Mouse (Mus musculus) right cerebral cortex, postnatal 10 days (tissue): ENCODE results near the gene Krtap4-13.
"Not testable (repeated sequence)": the region's sequence is repeated elsewhere in the genome, so short reads cannot be mapped to it uniquely, and the experiment has no call there.

ENCODE experiments used
- DNase-seq, 2 experiments: peaks; one replicate each; pipeline ENCODE4 v3.0.0; 2021; ENCODE audit warnings: low spot score in 2 of 2

Gene Krtap4-13

DNA sequence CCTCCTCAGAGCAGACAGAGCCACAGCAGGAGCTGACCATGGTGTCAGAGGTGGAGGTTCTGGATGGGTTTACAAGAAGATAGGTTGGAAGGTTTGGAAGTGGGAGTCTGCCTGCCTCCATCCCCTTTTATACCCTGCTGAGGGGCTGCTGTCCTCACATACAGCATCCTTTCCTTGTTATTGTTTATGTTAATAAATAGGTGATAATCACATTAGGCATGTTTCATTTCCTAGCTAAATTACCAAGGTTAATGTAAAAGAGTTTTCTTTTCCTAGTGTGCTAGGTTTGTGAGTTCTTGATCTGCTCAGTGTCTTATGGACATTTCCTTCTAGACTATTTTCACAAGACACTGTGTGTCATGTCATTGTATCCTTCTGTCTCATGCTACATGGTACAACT lies at the start of gene Krtap4-13:
Krtap4-13 (minus strand) TSS at position 101 of the 400 bp plus-strand sequence.
- DNase-seq, result not testable (repeated sequence)

DNA sequence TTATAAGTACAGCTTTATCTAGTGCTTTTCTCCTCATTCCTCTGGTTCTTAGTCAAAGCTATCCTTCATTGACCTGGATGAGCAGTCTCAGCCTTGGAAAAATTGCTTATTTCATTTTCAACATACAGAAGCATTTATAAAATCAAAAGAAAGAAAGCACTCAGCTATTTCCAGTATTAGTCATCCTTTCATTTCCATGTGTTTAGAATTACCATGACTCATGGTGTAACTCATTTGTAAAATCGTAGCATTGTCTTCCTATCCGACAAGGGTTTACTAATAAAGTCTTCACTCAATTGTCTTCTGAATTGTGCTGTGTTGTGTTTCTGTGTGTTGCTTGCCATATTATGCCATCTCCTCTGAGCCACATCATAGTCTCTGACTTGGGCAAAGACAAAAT lies 49.1 kb upstream of the Krtap4-13 start:
- DNase-seq, result no peak

DNA sequence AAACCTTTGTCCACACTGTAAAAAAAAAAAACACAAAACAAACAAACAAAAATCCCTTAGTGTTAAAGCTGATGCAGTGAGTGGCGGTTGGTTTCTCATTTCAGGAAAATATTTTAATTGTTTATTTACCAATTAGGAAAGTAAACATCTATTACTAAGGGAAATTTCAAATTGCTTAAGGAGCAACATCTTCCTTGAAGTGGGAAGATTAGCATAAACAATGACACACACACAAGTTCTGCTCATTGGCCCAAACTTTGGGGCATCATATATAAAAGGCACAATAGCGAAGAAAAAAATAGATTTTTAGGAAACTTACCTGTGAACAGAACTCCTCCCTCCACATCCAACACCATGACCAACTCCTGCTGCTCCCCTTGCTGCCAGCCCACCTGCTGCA lies 47.9 kb upstream of the Krtap4-13 start, which contains the start of gene Gm11568:
Gm11568 (plus strand) TSS at position 301 of the 400 bp plus-strand sequence.
- no peak for DNase-seq

DNA sequence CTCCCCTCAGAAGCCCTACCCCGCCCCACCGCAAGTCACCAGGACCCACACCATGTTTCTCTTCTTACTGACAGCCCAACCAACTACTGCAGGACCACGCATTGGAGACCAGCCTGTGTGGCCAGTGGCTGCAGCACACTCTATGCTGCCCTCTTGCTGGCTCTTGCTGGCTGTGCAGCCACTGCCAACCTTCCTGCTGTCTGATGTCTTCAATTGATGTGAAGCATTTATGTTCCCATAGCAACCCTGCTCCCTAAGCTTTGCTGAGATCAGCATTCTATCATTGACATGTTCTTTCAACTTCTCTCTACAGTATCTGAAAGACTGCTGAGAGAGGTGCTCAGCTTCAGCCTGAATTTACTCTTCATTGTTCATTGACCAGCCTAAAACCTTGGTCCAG lies 44.4 kb upstream of the Krtap4-13 start:
- DNase-seq, result peak in 1 of 2 experiments; percentile 30

DNA sequence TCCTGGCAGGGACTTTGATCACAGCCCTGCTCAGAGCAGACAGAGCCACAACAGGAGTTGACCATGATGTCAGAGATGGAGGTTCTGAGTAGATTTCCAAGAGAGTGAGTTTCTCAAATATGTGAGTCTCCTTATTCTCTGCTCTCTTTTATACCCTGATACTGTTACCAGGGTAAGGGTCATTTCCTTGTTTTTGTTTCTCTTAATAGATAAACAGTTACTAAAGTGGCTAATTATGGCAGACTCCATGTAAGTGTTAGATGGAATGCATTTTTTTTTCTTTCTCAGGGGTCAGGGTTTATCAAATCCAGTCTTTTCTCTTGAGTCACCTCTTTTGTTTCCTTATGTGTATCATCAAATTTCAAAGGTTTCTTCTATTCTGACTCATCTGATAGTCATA lies 41.8 kb upstream of the Krtap4-13 start, which contains the start of gene Krtap4-16:
Krtap4-16 (minus strand) TSS at position 101 of the 400 bp plus-strand sequence.
- DNase-seq, result no peak

DNA sequence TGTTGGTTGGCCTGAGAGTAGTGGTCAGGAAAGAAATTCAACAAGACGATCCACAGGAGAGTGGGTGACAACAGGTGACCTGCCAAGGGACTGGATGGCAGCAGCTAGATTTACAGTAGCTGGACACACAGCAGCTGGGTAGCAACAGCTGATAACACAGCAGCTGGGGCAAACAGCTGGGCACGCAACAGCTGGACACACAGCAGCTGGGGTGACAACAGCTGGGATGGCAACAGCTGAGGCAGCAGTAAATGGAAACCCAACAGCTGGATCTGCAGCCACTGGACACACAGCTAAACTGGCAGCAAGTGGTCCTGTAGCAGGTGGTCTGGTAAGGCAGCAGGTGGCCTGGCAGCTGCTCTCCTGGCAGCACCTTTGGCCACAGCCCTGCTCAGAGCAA lies 37.1 kb upstream of the Krtap4-13 start:
- DNase-seq, result no peak

DNA sequence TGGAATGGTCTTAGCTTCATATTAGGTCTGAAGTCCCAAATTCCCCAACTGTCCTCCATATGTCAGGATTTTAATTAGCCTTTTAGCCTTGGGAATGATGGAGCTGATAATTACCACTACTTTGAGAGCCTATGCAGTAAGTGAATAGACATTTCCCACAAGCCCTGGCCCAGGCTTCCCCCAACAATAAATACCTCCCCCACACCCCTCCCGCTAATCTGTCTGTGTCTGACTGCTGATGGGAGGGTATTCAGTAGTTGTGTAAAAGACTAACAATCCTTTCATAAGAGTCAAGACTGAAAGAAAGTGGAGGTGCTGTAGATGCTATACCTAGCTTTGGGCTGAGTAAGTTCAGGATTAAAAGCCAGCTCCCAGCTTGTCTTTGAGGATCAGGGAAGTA lies 32.5 kb upstream of the Krtap4-13 start:
- no peak for DNase-seq

DNA sequence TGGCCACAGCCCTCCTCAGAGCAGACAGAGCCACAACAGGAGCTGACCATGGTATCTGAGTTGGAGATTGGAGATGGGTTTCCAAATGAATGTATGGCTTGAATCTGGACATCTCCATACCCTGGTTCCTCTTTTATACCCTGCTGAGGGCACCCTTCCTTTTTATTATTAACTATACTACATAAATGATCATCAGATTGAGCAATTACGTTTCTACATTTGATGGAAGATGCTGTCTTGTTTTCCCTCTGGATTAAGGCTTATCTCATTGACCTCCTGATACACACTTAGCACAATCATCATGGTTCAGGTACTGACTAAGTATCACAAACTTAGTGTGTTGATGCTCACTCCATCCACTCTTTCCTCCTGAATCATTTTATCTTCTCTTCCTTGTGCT lies 28.3 kb upstream of the Krtap4-13 start, which contains the start of gene 2300003K06Rik:
2300003K06Rik (minus strand) TSS at position 101 of the 400 bp plus-strand sequence.
- no peak for DNase-seq

DNA sequence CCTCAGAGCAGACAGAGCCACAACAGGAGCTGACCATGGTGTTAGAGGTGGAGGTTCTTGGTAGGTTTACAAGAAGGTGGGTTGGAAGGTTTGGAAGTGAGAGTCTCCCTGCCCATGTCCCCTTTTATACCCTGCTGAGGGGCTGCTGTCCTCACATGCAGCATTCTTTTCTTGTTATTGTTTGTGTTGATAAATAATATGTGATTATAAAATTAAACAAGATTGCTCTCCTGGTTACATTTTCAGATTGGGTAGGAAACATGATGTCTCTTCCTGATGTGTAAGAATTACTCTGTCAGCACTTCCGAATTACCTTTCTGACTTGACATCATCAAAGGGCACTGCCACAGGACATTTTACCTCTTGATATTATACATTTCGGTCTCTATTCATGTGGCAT lies 5.9 kb upstream of the Krtap4-13 start, which contains the start of gene Gm11564:
Gm11564 (minus strand) TSS at position 101 of the 400 bp plus-strand sequence.
- DNase-seq, result not testable (repeated sequence)

DNA sequence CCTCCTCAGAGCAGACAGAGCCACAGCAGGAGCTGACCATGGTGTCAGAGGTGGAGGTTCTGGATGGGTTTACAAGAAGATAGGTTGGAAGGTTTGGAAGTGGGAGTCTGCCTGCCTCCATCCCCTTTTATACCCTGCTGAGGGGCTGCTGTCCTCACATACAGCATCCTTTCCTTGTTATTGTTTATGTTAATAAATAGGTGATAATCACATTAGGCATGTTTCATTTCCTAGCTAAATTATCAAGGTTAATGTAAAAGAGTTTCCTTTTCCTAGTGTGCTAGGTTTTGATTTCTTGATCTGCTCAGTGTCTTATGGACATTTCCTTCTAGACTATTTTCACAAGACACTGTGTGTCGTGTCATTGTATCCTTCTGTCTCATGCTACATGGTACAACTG lies 5.3 kb downstream of the Krtap4-13 start, which contains the start of gene Gm11554:
Gm11554 (minus strand) TSS at position 101 of the 400 bp plus-strand sequence.
- DNase-seq, result not testable (repeated sequence)

DNA sequence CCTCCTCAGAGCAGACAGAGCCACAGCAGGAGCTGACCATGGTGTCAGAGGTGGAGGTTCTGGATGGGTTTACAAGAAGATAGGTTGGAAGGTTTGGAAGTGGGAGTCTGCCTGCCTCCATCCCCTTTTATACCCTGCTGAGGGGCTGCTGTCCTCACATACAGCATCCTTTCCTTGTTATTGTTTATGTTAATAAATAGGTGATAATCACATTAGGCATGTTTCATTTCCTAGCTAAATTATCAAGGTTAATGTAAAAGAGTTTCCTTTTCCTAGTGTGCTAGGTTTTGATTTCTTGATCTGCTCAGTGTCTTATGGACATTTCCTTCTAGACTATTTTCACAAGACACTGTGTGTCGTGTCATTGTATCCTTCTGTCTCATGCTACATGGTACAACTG lies 10.9 kb downstream of the Krtap4-13 start, which contains the start of gene Gm11569:
Gm11569 (minus strand) TSS at position 101 of the 400 bp plus-strand sequence.
- not testable (repeated sequence) for DNase-seq

DNA sequence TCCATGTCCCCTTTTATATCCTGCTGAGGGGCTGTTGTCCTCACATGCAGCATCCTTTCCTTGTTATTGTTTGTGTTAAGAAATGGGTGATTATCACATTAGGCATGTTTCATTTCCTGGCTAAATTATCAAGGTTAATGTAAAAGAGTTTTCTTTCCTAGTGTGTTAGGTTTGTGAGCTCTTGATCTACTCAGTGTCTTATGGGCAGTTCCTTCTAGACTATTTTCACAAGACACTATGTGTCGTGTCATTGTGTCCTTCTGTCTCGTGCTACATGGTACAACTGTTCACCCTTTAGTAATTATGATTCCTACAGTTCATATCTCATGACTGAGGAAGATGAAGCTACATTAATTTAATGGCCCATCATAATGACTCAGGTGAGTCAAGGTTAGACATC lies 16.3 kb downstream of the Krtap4-13 start, which contains the start of gene Gm11596:
Gm11596 (minus strand) TSS at position 101 of the 400 bp plus-strand sequence.
- no peak for DNase-seq

DNA sequence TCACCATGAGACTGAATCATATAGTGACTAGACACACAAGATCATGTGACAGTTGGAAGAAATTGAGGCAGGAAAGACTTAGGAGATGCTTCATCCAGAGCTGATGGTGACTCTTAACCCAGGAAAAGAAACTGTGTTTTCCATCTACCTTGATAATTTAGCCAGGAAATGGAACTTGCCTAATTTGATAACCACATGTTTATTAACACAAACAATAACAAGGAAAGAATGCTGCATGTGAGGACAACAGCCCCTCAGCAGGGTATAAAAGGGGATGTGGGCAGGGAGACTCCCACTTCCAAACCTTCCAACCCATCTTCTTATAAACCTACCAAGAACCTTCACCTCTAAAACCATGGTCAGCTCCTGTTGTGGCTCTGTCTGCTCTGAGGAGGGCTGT lies 24.8 kb downstream of the Krtap4-13 start, which contains the start of gene Krtap4-9:
Krtap4-9 (plus strand) TSS at position 301 of the 400 bp plus-strand sequence.
- DNase-seq, result not testable (repeated sequence)

DNA sequence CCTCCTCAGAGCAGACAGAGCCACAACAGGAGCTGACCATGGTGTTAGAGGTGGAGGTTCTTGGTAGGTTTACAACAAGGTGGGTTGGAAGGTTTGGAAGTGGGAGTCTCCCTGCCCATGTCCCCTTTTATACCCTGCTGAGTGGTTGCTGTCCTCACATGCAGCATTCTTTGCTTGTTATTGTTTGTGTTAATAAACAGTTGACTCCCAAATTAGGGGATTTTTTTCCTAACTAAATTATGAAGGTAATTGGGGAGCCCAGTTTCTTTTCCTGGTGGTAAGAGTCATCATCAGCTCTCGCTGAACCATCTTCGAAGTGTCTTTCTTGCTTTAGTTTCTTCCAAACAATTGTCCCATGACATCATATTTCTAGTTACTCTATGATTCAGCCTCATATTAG lies 29.1 kb downstream of the Krtap4-13 start, which contains the start of gene Krtap4-8:
Krtap4-8 (minus strand) TSS at position 101 of the 400 bp plus-strand sequence.
- no peak for DNase-seq

DNA sequence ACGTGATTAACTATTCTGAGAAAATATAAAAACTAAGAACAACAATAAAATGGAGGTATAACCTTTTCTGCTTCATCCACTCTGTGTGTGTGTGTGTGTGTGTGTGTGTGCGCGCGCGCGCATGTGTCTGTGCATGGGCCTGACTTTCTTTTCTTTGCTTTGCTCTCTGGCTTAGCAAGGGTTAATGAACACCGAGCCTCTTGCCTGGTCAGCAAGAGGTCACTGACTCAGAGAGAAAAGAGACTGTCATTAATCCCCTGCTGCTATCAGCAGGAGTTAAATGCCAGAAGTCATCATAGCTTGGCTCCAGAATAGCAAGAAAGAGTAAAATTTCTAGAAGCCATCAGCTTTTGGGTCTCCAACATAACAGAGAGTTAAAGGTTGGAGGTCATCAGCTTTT lies 31.3 kb downstream of the Krtap4-13 start:
- DNase-seq, result no peak

DNA sequence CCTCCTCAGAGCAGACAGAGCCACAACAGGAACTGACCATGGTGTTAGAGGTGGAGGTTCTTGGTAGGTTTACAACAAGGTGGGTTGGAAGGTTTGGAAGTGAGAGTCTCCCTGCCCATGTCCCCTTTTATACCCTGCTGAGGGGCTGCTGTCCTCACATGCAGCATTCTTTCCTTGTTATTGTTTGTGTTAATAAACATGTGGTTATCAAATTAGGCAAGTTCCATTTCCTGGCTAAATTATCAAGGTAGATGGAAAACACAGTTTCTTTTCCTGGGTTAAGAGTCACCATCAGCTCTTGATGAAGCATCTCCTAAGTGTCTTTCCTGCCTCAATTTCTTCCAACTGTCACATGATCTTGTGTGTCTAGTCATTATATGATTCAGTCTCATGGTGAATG lies 36.9 kb downstream of the Krtap4-13 start, which contains the start of gene Gm11595:
Gm11595 (minus strand) TSS at position 101 of the 400 bp plus-strand sequence.
- not testable (repeated sequence) for DNase-seq

DNA sequence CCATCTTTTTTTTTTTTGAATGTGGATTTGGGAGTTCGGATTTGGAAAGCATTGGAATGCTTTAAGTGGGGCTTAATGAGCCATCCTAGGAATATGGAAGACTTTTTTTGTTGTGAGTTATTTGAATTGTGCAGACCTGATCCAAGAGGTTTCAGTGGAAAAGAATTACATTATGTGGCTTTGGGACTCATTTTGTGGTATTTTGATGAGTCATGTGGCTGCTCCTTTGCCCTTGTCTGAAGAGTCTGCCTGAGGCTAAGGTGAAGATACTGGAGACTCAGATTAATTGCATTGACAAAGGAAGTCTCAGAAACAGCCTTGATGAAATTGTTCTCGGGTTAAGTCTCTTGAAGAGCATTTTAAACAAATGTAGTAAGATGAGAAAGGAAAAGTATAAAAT lies 41.3 kb downstream of the Krtap4-13 start:
- no peak for DNase-seq
